Mouse (Mus musculus) limb, embryonic 13.5 days (tissue): ENCODE data around the gene Rab11fip4. TPM values are rescaled to one million over a fixed set of nuclear protein-coding genes. Genes with fewer than 3 reads are reported as not detected.

Experiments used
- ATAC-seq: fragments of 200-750 bp; cut with Nextera tagmentation; 2 replicates; pipeline ENCODE4 v1.8.0; 2017; ENCODE audit warnings: low read depth, moderate number of reproducible peaks, moderate TSS enrichment; ENCODE audit not compliant: low FRiP score
- H3K27ac ChIP-seq: fragments of 300-500 bp; sonication (generic); 2 replicates; pipeline ENCODE4 v1.5.1; 2015; ENCODE audit warnings: inconsistent platforms, mild to moderate bottlenecking, moderate library complexity
- H3K27me3 ChIP-seq: fragments of 300-500 bp; sonication (generic); 2 replicates; pipeline ENCODE4 v1.6.1; 2015; ENCODE audit warnings: mild to moderate bottlenecking, inconsistent platforms
- H3K36me3 ChIP-seq: fragments of 300-500 bp; sonication (generic); 2 replicates; pipeline ENCODE4 v1.6.1; 2015; ENCODE audit warnings: inconsistent platforms, mild to moderate bottlenecking, moderate library complexity
- H3K4me1 ChIP-seq: fragments of 300-500 bp; sonication (generic); 2 replicates; pipeline ENCODE4 v1.6.1; 2015; ENCODE audit warnings: inconsistent platforms
- H3K4me2 ChIP-seq: fragments of 300-500 bp; sonication (generic); replicated peaks from 2 replicates; pipeline ENCODE4 v1.6.1; 2015; ENCODE audit warnings: inconsistent platforms, mild to moderate bottlenecking, moderate library complexity
- H3K4me3 ChIP-seq: fragments of 300-500 bp; sonication (generic); 2 replicates; pipeline ENCODE4 v1.5.1; 2015; ENCODE audit warnings: moderate library complexity, mild to moderate bottlenecking, inconsistent platforms
- H3K9ac ChIP-seq: fragments of 300-500 bp; sonication (generic); 2 replicates; pipeline ENCODE4 v1.6.1; 2015; ENCODE audit warnings: mild to moderate bottlenecking, inconsistent platforms
- H3K9me3 ChIP-seq: fragments of 300-500 bp; sonication (generic); 2 replicates; pipeline ENCODE4 v1.6.1; 2016; ENCODE audit warnings: inconsistent platforms
- WGBS: fragments of 180-500 bp; shearing (Covaris S2); methylation state at CpG from one replicate; pipeline ENCODE4 v1.1.7; 2015; 5-methylcytosine and 5-hydroxymethylcytosine counted together
- polyA plus RNA-seq: library from polyadenylated mRNA; unstranded; fragments of >200 nt; fragmentation: Nextera tagmentation; extraction: Ambion mirVana; gene quantifications from 2 replicates; pipeline ENCODE4 v1.2.1, GENCODE M21; 2015

The Rab11fip4 gene
- polyA plus RNA-seq, 1 experiment from 2014 or later = 12.4 TPM

- 79% methylated on average over 7 of the region's 7 CpGs for WGBS
- ATAC-seq = no peak
- H3K9ac ChIP-seq = no peak overlapping the region
Measured at GRCm38 (mm10) chr11:79717801-79718200, 126.8 kb downstream of the Rab11fip4 start.

DNA sequence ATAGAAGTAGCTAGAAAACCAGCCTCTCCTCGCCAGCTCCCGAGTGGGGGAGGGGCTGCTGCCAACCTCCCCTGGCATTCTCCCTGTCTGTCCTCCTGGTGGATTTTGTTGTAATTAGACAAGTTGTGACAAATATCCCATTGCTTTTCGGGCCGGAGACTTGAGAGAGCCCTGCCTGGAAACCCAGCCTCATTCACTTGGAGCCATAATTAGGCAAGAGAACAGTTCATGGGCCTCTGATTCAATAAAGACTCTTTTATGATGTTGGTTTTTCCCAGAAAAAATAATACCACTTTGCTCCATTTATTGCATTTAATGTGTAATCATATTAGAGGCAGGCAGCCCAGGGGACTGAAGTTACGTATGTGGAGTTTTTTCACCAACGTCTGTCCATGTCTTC is 127.2 kb downstream of the Rab11fip4 start:
- Histone ChIP-seq H3K9me3 (no peaks in the 10 kb centered on the region), H3K4me3 (no peak overlapping the region), H3K27me3 (peaks cover 14% of the 10 kb centered on the region), H3K36me3 (no peaks in the 10 kb centered on the region), H3K4me1 (peaks cover 30% of the 10 kb centered on the region), H3K9ac (no peak overlapping the region), H3K27ac (no peak overlapping the region), H3K4me2 (0 out of 2 replicates have a peak overlapping the region, but pooled peaks have one; percentile 7)
- 55% methylated on average over 6 of the region's 6 CpGs for WGBS
- no peak for ATAC-seq

More at GRCm38 (mm10) chr11:79717801-79718200, 126.8 kb downstream of the Rab11fip4 start:
- Histone ChIP-seq H3K4me3 (no peak overlapping the region), H3K9me3 (no peaks in the 10 kb centered on the region), H3K4me1 (peaks cover 34% of the 10 kb centered on the region), H3K36me3 (no peaks in the 10 kb centered on the region), H3K27ac (no peak overlapping the region), H3K4me2 (0 out of 2 replicates have a peak overlapping the region, but pooled peaks have one; percentile 7), H3K27me3 (peaks cover 18% of the 10 kb centered on the region)

- ATAC-seq = no peak
- H3K27ac ChIP-seq = no peak overlapping the region
- 79% methylated on average over 8 of the region's 8 CpGs for WGBS
Measured at GRCm38 (mm10) chr11:79718829-79719346, 127.9 kb downstream of the Rab11fip4 start.

DNA sequence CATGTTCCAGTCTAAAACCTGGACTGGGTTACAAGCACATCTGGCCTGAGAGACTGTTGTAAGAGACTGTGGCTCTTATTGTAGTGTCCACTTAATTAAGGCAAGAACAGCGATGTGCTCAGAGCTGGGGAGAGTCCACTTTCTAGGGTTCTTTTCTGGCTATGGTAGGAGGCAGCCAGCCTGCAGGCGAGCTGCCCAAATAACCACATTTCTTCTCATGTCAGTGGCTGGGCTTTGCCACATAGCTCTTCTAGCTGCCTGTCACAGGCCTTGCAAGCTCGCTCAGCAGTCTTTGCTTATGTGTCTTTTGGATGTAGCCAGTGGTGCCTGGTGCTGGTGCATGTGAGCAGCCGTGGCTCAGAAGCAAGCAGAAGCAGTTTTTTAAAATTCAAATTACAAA is 129.7 kb downstream of the Rab11fip4 start:
- Histone ChIP-seq H3K4me2 (no peak overlapping the region), H3K27ac (no peak overlapping the region), H3K27me3 (no peaks in the 10 kb centered on the region), H3K4me1 (peaks cover 29% of the 10 kb centered on the region), H3K9me3 (no peaks in the 10 kb centered on the region), H3K9ac (no peak overlapping the region), H3K4me3 (no peak overlapping the region), H3K36me3 (no peaks in the 10 kb centered on the region)
- WGBS = 68% methylated on average over 4 of the region's 4 CpGs
- ATAC-seq = no peak

More at GRCm38 (mm10) chr11:79718829-79719346, 127.9 kb downstream of the Rab11fip4 start:
- H3K27me3 ChIP-seq = peaks cover 7% of the 10 kb centered on the region; the same call in 1 of the 2 replicates
- no peaks in the 10 kb centered on the region for H3K36me3 ChIP-seq
- H3K9ac ChIP-seq = no peak overlapping the region
- no peak overlapping the region for H3K4me3 ChIP-seq
- H3K4me2 ChIP-seq = no peak overlapping the region
- H3K9me3 ChIP-seq = no peaks in the 10 kb centered on the region
- peaks cover 26% of the 10 kb centered on the region for H3K4me1 ChIP-seq

GRCm38 (mm10) chr11:79722811-79723210 is 131.8 kb downstream of the Rab11fip4 start:
- no peaks in the 10 kb centered on the region for H3K9me3 ChIP-seq
- H3K27ac ChIP-seq = no peak overlapping the region
- H3K4me1 ChIP-seq = peaks cover 12% of the 10 kb centered on the region
- H3K9ac ChIP-seq = no peak overlapping the region
- ATAC-seq = no peak
- no peak overlapping the region for H3K4me3 ChIP-seq
- no peaks in the 10 kb centered on the region for H3K27me3 ChIP-seq
- no peak overlapping the region for H3K4me2 ChIP-seq
- no peaks in the 10 kb centered on the region for H3K36me3 ChIP-seq
- WGBS = 90% methylated on average over 5 of the region's 5 CpGs

DNA sequence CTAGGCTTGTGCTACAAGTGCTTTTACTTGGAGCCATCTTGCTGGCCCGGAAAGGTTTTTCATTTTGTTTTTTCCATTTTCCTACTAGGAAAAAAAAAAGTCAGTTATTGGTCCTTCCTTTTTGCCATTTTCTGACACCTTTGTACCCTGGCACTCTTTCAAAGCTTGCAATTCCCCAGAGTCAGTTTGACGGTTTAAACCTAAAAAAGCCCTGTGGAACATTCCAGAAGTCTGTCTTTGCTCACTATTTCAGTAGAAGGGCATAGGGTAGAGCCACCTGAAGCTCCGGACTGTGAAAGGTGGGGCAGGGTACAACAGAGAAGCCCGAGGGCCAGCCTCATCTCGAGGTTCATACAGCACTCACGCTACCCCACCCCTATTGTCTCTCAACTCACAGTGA is 134.0 kb downstream of the Rab11fip4 start:
- no peaks in the 10 kb centered on the region for H3K27me3 ChIP-seq
- no peak for ATAC-seq
- peaks cover 12% of the 10 kb centered on the region for H3K4me1 ChIP-seq
- H3K4me3 ChIP-seq = no peak overlapping the region
- H3K4me2 ChIP-seq = no peak overlapping the region
- no peaks in the 10 kb centered on the region for H3K36me3 ChIP-seq
- H3K9me3 ChIP-seq = no peaks in the 10 kb centered on the region
- H3K9ac ChIP-seq = no peak overlapping the region
- WGBS = 86% methylated on average over 6 of the region's 6 CpGs
- H3K27ac ChIP-seq = no peak overlapping the region

GRCm38 (mm10) chr11:79729231-79730047 is 138.4 kb downstream of the Rab11fip4 start:
- no peaks in the 10 kb centered on the region for H3K9me3 ChIP-seq
- no peak overlapping the region for H3K9ac ChIP-seq
- H3K4me1 ChIP-seq = peaks cover 12% of the 10 kb centered on the region
- WGBS = 84% methylated on average over 13 of the region's 13 CpGs
- no peak overlapping the region for H3K4me3 ChIP-seq
- peak overlapping the region; percentile 61 for H3K27ac ChIP-seq
- H3K4me2 ChIP-seq = no peak overlapping the region
- no peaks in the 10 kb centered on the region for H3K27me3 ChIP-seq
- ATAC-seq = peak; percentile 38; the same call in 1 of the 2 replicates
- no peaks in the 10 kb centered on the region for H3K36me3 ChIP-seq

- Histone ChIP-seq H3K4me3 (no peak overlapping the region), H3K4me1 (peaks cover 12% of the 10 kb centered on the region), H3K9ac (no peak overlapping the region), H3K27me3 (no peaks in the 10 kb centered on the region), H3K9me3 (no peaks in the 10 kb centered on the region), H3K27ac (no peak overlapping the region; the same call in 1 of the 2 replicates), H3K4me2 (no peak overlapping the region), H3K36me3 (no peaks in the 10 kb centered on the region)
- ATAC-seq = peak; percentile 62; the same call in 1 of the 2 replicates
- WGBS = 59% methylated on average over 2 of the region's 2 CpGs
Measured at GRCm38 (mm10) chr11:79730462-79730861, 139.4 kb downstream of the Rab11fip4 start.

DNA sequence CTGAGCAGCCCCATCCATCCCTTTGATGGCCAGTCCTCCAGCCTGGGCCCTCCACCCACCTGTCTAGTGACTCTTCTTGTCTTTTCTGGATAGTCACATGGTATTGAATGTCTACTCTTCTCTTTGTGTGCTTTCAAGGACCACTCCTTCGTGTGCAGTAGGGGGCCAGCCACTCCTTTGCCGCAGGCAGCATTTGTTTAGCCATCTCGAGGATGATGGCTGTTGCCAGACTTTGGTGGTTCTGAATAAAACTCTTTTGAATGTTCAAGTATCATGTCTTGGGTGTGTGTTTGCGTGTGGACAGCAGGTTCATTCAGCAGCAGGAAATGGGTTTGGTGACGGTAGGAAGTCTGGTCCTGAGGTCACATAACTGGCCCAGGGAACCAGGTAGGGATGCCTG is 140.5 kb downstream of the Rab11fip4 start:
- H3K9ac ChIP-seq = no peak overlapping the region
- no peak overlapping the region for H3K4me3 ChIP-seq
- no peaks in the 10 kb centered on the region for H3K36me3 ChIP-seq
- H3K27me3 ChIP-seq = no peaks in the 10 kb centered on the region
- ATAC-seq = no peak
- H3K9me3 ChIP-seq = no peaks in the 10 kb centered on the region
- 84% methylated on average over 5 of the region's 5 CpGs for WGBS
- H3K4me2 ChIP-seq = no peak overlapping the region
- peaks cover 13% of the 10 kb centered on the region for H3K4me1 ChIP-seq
- H3K27ac ChIP-seq = no peak overlapping the region

DNA sequence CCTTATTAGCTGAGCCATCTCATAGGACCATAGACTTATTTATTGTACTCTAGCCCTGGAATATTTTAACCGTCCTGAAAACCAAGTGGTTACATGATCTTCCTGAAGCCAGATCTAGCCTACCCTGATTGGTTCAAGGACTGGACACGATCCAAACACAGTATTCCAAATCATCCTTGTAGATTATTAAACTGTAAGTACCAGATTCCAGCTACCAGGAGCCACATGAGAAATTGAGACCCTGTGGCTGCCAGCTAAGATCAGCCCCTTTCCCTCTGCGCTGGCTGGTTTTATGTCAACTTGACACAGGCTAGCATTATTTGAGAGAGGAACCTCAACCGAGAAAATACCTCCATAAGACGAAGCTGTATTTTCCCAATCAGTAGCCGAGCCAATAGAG is 142.0 kb downstream of the Rab11fip4 start:
- Histone ChIP-seq H3K9me3 (no peaks in the 10 kb centered on the region), H3K27ac (no peak overlapping the region), H3K27me3 (no peaks in the 10 kb centered on the region), H3K4me1 (peaks cover 28% of the 10 kb centered on the region), H3K4me2 (no peak overlapping the region), H3K4me3 (no peak overlapping the region), H3K36me3 (no peaks in the 10 kb centered on the region), H3K9ac (no peak overlapping the region)
- ATAC-seq = no peak
- WGBS = 89% methylated on average over 6 of the region's 6 CpGs

DNA sequence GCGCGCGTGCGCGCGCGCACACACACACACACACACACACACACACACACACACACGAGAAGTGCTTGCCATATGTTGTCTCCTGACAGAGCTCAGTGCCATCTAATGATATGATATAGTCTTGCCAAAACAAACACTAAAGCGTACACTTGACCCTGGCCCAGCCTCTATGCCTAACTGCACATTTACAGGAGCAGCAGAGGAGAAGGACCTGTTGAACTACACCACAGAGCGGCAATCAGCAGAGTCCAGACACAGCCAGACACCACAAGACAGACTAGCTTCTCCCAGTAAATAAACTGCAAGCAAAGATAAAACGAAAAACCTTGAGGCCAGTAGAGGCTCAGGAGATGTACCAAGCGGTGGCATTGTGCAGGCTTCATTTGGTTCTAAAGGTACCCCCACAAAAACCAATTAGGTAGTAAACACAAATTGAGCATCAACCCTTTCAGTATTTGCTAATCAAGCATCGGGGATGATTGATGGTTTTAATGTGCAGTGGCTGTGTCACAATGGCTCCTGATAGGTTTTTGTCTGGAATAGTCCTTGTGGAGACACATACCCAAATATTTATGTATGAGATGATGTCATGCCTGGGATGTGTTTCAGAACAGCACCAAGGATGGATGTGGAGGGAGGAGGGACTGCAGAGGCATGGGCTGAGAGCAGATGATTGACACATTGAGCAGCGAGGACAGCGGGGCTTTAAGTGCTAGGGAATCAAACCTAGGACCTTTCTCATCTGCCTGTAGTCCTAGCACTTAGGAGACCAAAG is 145.4 kb downstream of the Rab11fip4 start:
- H3K4me2 ChIP-seq = no peak overlapping the region
- H3K9me3 ChIP-seq = no peaks in the 10 kb centered on the region
- no peak overlapping the region; the same call in 1 of the 2 replicates for H3K27ac ChIP-seq
- no peaks in the 10 kb centered on the region for H3K36me3 ChIP-seq
- H3K4me1 ChIP-seq = peaks cover 35% of the 10 kb centered on the region
- WGBS = 88% methylated on average over 15 of the region's 15 CpGs
- H3K4me3 ChIP-seq = no peak overlapping the region
- no peaks in the 10 kb centered on the region for H3K27me3 ChIP-seq
- no peak overlapping the region for H3K9ac ChIP-seq
- ATAC-seq = no peak

DNA sequence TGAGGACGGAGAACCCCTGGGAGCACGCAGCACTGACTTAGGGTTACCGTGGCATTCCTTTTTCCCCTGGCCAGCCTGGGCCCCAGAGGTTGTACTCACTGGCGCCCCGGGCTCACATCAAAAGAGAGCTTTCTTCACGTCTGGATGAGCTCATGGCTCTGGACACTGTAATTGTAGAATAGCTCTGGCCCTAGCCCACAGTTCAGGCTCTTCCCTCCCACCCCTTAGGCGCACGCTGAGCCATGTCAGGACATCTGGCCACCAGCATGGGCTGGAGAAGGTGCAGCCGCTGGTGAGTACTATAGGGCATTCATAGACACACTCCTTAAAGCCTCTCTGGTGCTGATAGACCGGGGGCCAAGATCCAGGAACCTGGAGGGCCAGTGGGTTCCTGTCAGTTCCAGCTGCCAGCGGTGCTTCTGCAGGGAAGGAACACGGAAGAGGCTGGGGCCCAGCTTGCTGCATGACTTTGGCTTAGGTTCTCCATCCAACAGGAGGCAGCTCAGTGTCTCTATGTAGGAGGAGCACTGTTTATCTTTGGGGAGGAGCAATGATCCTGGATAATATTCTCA is 146.2 kb downstream of the Rab11fip4 start:
- Histone ChIP-seq H3K4me3 (no peak overlapping the region), H3K9me3 (no peaks in the 10 kb centered on the region), H3K4me2 (no peak overlapping the region), H3K9ac (no peak overlapping the region), H3K36me3 (no peaks in the 10 kb centered on the region), H3K4me1 (peaks cover 35% of the 10 kb centered on the region), H3K27me3 (no peaks in the 10 kb centered on the region), H3K27ac (peak overlapping the region; percentile 52; the same call in 1 of the 2 replicates)
- no peak for ATAC-seq
- 49% methylated on average over 12 of the region's 12 CpGs for WGBS
